Mouse (Mus musculus) intestine, embryonic 14.5 days (tissue): ENCODE results near the gene Usp27x. TPM values are rescaled to one million over a fixed set of nuclear protein-coding genes. Genes with fewer than 3 reads are reported as not detected.
A peak's percentile ranks its signal among the peaks of the same experiment; 100 is the strongest.

Source experiments
- ATAC-seq: fragments of 200-750 bp; cut with Nextera tagmentation; replicated peaks from 2 replicates; pipeline ENCODE4 v1.8.0; 2017; ENCODE audit warnings: low read depth, moderate number of reproducible peaks, moderate TSS enrichment, moderate library complexity; ENCODE audit not compliant: low FRiP score, low TSS enrichment
- DNase-seq: peaks from one replicate; pipeline ENCODE4 v3.0.0-alpha.2; 2018; ENCODE audit warnings: low spot score
- H3K27ac ChIP-seq: fragments of 300-500 bp; sonication (generic); 2 replicates; pipeline ENCODE4 v1.5.1; 2014; ENCODE audit warnings: low read depth, mild to moderate bottlenecking, control low read depth
- H3K27me3 ChIP-seq: fragments of 300-500 bp; sonication (generic); replicated peaks from 2 replicates; pipeline ENCODE4 v1.6.1; 2014; ENCODE audit warnings: low read length, control low read depth; ENCODE audit not compliant: control insufficient read depth, insufficient read depth
- H3K36me3 ChIP-seq: fragments of 300-500 bp; sonication (generic); 2 replicates; pipeline ENCODE4 v1.6.1; 2014; ENCODE audit warnings: low read length, control low read depth; ENCODE audit not compliant: control insufficient read depth, insufficient read depth
- H3K4me1 ChIP-seq: fragments of 300-500 bp; sonication (generic); replicated peaks from 2 replicates; pipeline ENCODE4 v1.6.1; 2014; ENCODE audit warnings: low read length, control low read depth, mixed read lengths; ENCODE audit not compliant: control insufficient read depth, insufficient read depth
- H3K4me2 ChIP-seq: fragments of 300-500 bp; sonication (generic); 2 replicates; pipeline ENCODE4 v1.6.1; 2014; ENCODE audit warnings: low read length
- H3K4me3 ChIP-seq: fragments of 300-500 bp; sonication (generic); 2 replicates; pipeline ENCODE4 v1.5.1; 2014; ENCODE audit warnings: low read depth, low read length, control low read depth, mixed read lengths
- H3K9ac ChIP-seq: fragments of 300-500 bp; sonication (generic); 2 replicates; pipeline ENCODE4 v1.6.1; 2014; ENCODE audit warnings: mild to moderate bottlenecking, low read length
- H3K9me3 ChIP-seq: fragments of 300-500 bp; sonication (generic); 2 replicates; pipeline ENCODE4 v1.6.1; 2016; ENCODE audit warnings: low read length, control low read depth; ENCODE audit not compliant: control insufficient read depth
- WGBS: fragments of 180-500 bp; shearing (Covaris S2); extraction: QIAGEN DNeasy Blood & Tissue Kit; methylation state at CpG from one replicate; pipeline ENCODE4 v1.1.7; 2014; 5-methylcytosine and 5-hydroxymethylcytosine counted together
- polyA plus RNA-seq: library from polyadenylated mRNA; unstranded; fragments of >200 nt; fragmentation: Nextera tagmentation; extraction: Ambion mirVana; gene quantifications from 2 replicates; pipeline ENCODE4 v1.2.1, GENCODE M21; 2014

Usp27x gene
- polyA plus RNA-seq, 1 experiment from 2014 or later = 0.50 TPM

GRCm38 (mm10) chrX:7375322-7375715, 311 bp downstream of the Usp27x start:
- 19% methylated on average over 31 of the region's 40 CpGs for WGBS
- DNase-seq = no peak

GRCm38 (mm10) chrX:7325455-7325854, 50.2 kb downstream of the Usp27x start:
- H3K4me3 ChIP-seq = no peak overlapping the region
- no peak for ATAC-seq
- no peaks in the 10 kb centered on the region for H3K27me3 ChIP-seq
- no peaks in the 10 kb centered on the region for H3K4me1 ChIP-seq
- no peak overlapping the region for H3K9ac ChIP-seq
- no peak overlapping the region for H3K4me2 ChIP-seq
- no peaks in the 10 kb centered on the region for H3K9me3 ChIP-seq
- WGBS = 46% methylated on average over 2 of the region's 2 CpGs
- no peak overlapping the region for H3K27ac ChIP-seq
- DNase-seq = no peak
- H3K36me3 ChIP-seq = no peaks in the 10 kb centered on the region

More at GRCm38 (mm10) chrX:7375322-7375715, 311 bp downstream of the Usp27x start:
- Histone ChIP-seq H3K27ac (peak overlapping the region; percentile 80), H3K9me3 (no peaks in the 10 kb centered on the region), H3K27me3 (no peaks in the 10 kb centered on the region), H3K36me3 (no peaks in the 10 kb centered on the region), H3K4me3 (peak overlapping the region; percentile 47), H3K4me1 (no peaks in the 10 kb centered on the region), H3K9ac (peak overlapping the region; percentile 53), H3K4me2 (peak overlapping the region; percentile 60)
- ATAC-seq = peak; percentile 40; the same call in 1 of the 2 replicates

GRCm38 (mm10) chrX:7322288-7322687, 53.3 kb downstream of the Usp27x start:
- no peak for ATAC-seq
- no peaks in the 10 kb centered on the region for H3K9me3 ChIP-seq
- peak; percentile 63 for DNase-seq
- no peak overlapping the region for H3K4me2 ChIP-seq
- no peak overlapping the region for H3K27ac ChIP-seq
- H3K4me1 ChIP-seq = no peaks in the 10 kb centered on the region
- no peak overlapping the region for H3K4me3 ChIP-seq
- no peaks in the 10 kb centered on the region for H3K36me3 ChIP-seq
- no peaks in the 10 kb centered on the region for H3K27me3 ChIP-seq
- no peak overlapping the region for H3K9ac ChIP-seq
- WGBS = 7% methylated on average over 7 of the region's 7 CpGs

Other genes starting within 250 kb of the Usp27x start
- gene Clcn5, start 56.5 kb downstream of the Usp27x start, polyA plus RNA-seq = 22.1 and 23.4 TPM in 2 replicates
- gene Foxp3, start 197.8 kb upstream of the Usp27x start, polyA plus RNA-seq = 0.05 TPM in 1 of 2 replicates, not detected in the other
- 1.4 and 2.2 TPM in 2 replicates for gene Ppp1r3f, start 198.5 kb upstream of the Usp27x start, polyA plus RNA-seq
- gene Ccdc22, start 229.7 kb upstream of the Usp27x start, polyA plus RNA-seq = 28.0 and 29.7 TPM in 2 replicates
- 0.04 TPM in 1 of 2 replicates, not detected in the other for gene Cacna1f, start 231.3 kb upstream of the Usp27x start, polyA plus RNA-seq